Mouse (Mus musculus) stomach, postnatal 0 days (tissue): ENCODE results near the gene Trrap. TPM values are rescaled to one million over a fixed set of nuclear protein-coding genes. Genes with fewer than 3 reads are reported as not detected.

Experiments used
- ATAC-seq: fragments of 200-750 bp; cut with Nextera tagmentation; 2 replicates; pipeline ENCODE4 v1.8.0; 2017; ENCODE audit not compliant: low FRiP score, low TSS enrichment
- DNase-seq: peaks from one replicate; pipeline ENCODE4 v3.0.0-alpha.2; 2016; ENCODE audit warnings: low spot score
- H3K27ac ChIP-seq: fragments of 300-500 bp; sonication (generic); replicated peaks from 2 replicates; pipeline ENCODE4 v1.5.1; 2014; ENCODE audit warnings: mild to moderate bottlenecking, control low read depth
- H3K27me3 ChIP-seq: fragments of 300-500 bp; sonication (generic); 2 replicates; pipeline ENCODE4 v1.6.1; 2014; ENCODE audit warnings: low read length; ENCODE audit not compliant: control insufficient read depth, insufficient read depth
- H3K36me3 ChIP-seq: fragments of 300-500 bp; sonication (generic); 2 replicates; pipeline ENCODE4 v1.6.1; 2014; ENCODE audit warnings: low read length, mixed read lengths; ENCODE audit not compliant: control insufficient read depth, insufficient read depth
- H3K4me1 ChIP-seq: fragments of 300-500 bp; sonication (generic); replicated peaks from 2 replicates; pipeline ENCODE4 v1.6.1; 2014; ENCODE audit warnings: antibody characterized with exemption; ENCODE audit not compliant: control insufficient read depth, insufficient read depth
- H3K4me2 ChIP-seq: fragments of 300-500 bp; sonication (generic); replicated peaks from 2 replicates; pipeline ENCODE4 v1.6.1; 2014; ENCODE audit warnings: low read depth, mild to moderate bottlenecking, control low read depth, moderate library complexity
- H3K4me3 ChIP-seq: fragments of 300-500 bp; sonication (generic); 2 replicates; pipeline ENCODE4 v1.5.1; 2014; ENCODE audit warnings: low read depth, low read length, control low read depth
- H3K9ac ChIP-seq: fragments of 300-500 bp; sonication (generic); 2 replicates; pipeline ENCODE4 v1.6.1; 2014; ENCODE audit warnings: mild to moderate bottlenecking, low read length, control low read depth, mixed read lengths
- H3K9me3 ChIP-seq: fragments of 300-500 bp; sonication (generic); 2 replicates; pipeline ENCODE4 v1.6.1; 2016; ENCODE audit warnings: low read length; ENCODE audit not compliant: control insufficient read depth
- CTCF ChIP-seq: IDR thresholded peaks from 2 replicates; pipeline ENCODE4 v1.5.1; 2016; ENCODE audit warnings: antibody characterized with exemption, low read depth, mild to moderate bottlenecking, moderate library complexity
- EP300 ChIP-seq: optimal IDR thresholded peaks from 2 replicates; pipeline ENCODE3; 2016; ENCODE audit warnings: antibody characterized with exemption
- WGBS: fragments of 180-500 bp; shearing (Covaris S2); extraction: QIAGEN DNeasy Blood & Tissue Kit; methylation state at CpG from one replicate; pipeline ENCODE4 v1.1.7; 2014; 5-methylcytosine and 5-hydroxymethylcytosine counted together
- polyA plus RNA-seq: library from polyadenylated mRNA; unstranded; fragments of >200 nt; fragmentation: Nextera tagmentation; extraction: Ambion mirVana; gene quantifications from 2 replicates; pipeline ENCODE4 v1.2.1, GENCODE M21; 2015

Gene Trrap
- polyA plus RNA-seq, 1 experiment from 2014 or later: 22.7 TPM

DNA sequence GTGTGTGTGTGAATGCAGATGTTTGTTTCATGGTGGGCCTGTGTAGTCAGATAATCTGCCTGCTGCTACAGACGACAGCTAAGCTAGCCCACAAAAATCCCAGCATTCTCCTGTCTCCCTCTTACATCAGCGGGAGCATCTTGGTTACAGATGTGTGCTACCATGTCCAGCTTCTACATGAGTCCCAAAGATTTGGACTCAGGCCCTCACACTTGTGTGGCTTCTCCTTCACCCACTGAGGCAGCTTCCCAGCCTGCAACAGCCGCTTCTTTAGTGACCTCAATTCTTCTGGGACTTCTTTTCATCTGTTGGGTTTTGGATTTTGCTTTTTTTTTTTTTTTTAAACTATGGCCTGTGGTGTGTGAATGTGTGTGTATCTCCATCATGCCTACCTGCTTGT lies 105.3 kb downstream of the Trrap start:
- Histone ChIP-seq H3K27me3 (no peaks in the 10 kb centered on the region), H3K9ac (no peak overlapping the region), H3K4me1 (no peaks in the 10 kb centered on the region), H3K27ac (no peak overlapping the region), H3K9me3 (no peaks in the 10 kb centered on the region), H3K4me2 (no peak overlapping the region), H3K4me3 (no peak overlapping the region), H3K36me3 (no peaks in the 10 kb centered on the region)
- DNase-seq (no peak), ATAC-seq (no peak)
- 75% methylated on average over 3 of the region's 3 CpGs for WGBS
- TF ChIP-seq EP300 (no peak), CTCF (no peak)

DNA sequence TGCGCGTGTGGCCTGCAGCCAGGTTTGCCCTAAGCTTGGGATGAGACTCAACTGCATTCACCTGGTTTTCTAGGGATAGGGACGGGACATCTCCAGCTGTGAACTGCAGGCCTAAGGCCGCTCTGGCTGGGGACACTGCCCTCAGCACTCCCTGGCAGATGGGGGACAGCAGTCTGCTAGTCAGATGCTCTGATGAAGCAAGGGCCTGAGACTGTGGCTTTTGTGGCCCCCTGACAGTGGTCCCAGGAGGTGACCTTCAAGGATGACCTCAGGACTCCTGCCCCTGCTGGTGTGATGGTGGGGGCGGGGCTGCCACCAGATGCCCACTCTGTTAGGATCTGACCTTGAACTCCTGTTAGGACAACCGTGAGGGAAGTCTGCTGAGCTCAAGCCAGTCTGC lies 107.7 kb downstream of the Trrap start:
- H3K4me1 ChIP-seq: no peaks in the 10 kb centered on the region
- no peak for DNase-seq
- no peak overlapping the region for H3K4me2 ChIP-seq
- no peak overlapping the region for H3K9ac ChIP-seq
- ATAC-seq: no peak
- H3K27ac ChIP-seq: no peak overlapping the region
- H3K36me3 ChIP-seq: peaks cover 4% of the 10 kb centered on the region
- no peak overlapping the region for H3K4me3 ChIP-seq
- TF ChIP-seq EP300: no peak
- H3K9me3 ChIP-seq: no peaks in the 10 kb centered on the region
- H3K27me3 ChIP-seq: no peaks in the 10 kb centered on the region
- WGBS: 82% methylated on average over 6 of the region's 6 CpGs

DNA sequence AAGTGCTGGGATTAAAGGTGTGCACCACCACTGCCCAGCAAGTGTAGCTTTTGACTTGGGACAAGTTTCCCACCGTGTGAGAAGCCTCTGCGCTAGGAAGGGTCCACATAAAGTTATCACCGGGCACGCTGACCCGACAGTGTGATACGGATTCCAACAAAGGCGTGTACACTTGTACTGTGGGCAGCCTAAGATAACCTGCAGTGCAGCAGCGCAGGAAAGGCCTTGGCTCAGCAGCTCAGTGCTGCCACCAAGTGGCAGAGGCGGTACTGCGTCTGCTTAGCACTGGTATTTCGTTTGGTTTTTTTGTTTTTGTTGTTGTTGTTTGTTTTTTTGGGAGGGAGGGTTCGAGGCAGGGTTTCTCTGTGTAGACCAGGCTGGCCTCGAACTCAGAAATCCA lies 108.4 kb downstream of the Trrap start:
- ATAC-seq: peak; percentile 64
- H3K27ac ChIP-seq: no peak overlapping the region
- H3K36me3 ChIP-seq: peaks cover 11% of the 10 kb centered on the region
- H3K27me3 ChIP-seq: no peaks in the 10 kb centered on the region
- no peak overlapping the region for H3K4me2 ChIP-seq
- H3K4me3 ChIP-seq: no peak overlapping the region
- WGBS: 9% methylated on average over 13 of the region's 13 CpGs
- no peaks in the 10 kb centered on the region for H3K4me1 ChIP-seq
- peak; percentile 74 for DNase-seq
- no peak overlapping the region for H3K9ac ChIP-seq
- H3K9me3 ChIP-seq: no peaks in the 10 kb centered on the region
- TF ChIP-seq EP300: no peak
- TF ChIP-seq CTCF: peak; percentile 97

DNA sequence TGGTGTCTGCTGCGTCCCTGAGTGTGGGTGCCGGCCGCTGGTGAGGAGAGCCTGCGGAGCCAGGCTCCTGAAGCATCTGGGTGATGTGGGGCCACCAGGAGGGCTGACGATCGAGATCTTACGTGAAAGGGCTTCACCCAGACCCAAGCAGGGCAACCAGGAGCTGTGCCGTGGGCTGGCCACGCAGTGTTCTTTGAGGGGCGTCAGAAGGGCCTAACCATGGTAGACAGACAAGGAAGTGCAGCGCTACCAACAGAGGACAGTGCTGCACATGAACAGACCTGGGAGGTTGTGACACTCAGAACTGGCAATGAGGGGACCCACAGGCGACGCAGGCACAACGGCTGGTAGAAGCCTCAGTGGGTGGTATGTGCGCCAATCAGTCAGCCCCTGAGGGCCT lies 109.5 kb downstream of the Trrap start:
- DNase-seq (no peak), ATAC-seq (no peak)
- no peaks in the 10 kb centered on the region for H3K4me1 ChIP-seq
- no peak overlapping the region for H3K9ac ChIP-seq
- WGBS: 89% methylated on average over 15 of the region's 15 CpGs
- H3K36me3 ChIP-seq: peaks cover 21% of the 10 kb centered on the region
- TF ChIP-seq EP300: no peak
- TF ChIP-seq CTCF: no peak
- H3K4me3 ChIP-seq: no peak overlapping the region
- no peaks in the 10 kb centered on the region for H3K9me3 ChIP-seq
- no peak overlapping the region for H3K27ac ChIP-seq
- H3K4me2 ChIP-seq: no peak overlapping the region
- no peaks in the 10 kb centered on the region for H3K27me3 ChIP-seq

DNA sequence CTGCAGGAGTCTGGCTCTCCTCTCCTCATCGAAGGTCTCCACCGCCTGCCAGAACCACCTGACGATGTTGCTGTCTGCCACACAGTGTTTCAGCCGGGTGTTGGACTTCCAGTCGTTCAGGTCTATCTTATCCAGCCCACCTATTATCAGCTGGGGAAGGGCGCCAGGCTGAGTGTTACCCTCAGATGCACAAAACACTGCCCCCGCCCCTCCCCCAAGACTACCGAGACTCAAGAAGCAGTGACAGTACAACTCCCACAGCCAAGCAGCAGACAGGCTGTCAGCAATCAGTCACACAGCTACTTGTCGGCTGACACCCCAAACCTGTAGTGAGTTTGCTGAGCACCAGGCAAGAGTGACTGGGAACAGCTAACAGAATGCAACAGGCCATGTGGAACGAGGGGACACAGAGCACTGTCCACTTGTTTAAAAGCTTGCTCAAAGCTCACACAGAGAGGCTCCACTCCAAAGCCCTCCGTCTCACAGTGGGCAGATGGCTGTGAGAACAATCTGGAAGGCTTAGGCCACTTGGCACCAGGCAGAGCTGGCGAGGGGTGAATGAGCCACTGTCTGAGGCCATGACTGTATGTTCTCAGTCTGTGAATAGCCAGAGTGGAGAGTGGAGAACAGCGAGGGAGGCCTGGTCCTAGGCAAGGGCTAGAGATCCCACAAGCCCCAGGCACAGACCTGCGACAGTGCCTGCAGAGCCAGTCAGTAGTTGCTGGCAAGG lies 114.3 kb downstream of the Trrap start:
- Histone ChIP-seq H3K4me3 (no peak overlapping the region), H3K36me3 (peaks cover 38% of the 10 kb centered on the region), H3K27me3 (no peaks in the 10 kb centered on the region), H3K9ac (no peak overlapping the region), H3K27ac (no peak overlapping the region), H3K4me1 (no peaks in the 10 kb centered on the region), H3K9me3 (no peaks in the 10 kb centered on the region), H3K4me2 (no peak overlapping the region)
- no peak for DNase-seq
- no peak for ATAC-seq
- TF ChIP-seq EP300 (no peak), CTCF (no peak)
- 84% methylated on average over 14 of the region's 14 CpGs for WGBS

DNA sequence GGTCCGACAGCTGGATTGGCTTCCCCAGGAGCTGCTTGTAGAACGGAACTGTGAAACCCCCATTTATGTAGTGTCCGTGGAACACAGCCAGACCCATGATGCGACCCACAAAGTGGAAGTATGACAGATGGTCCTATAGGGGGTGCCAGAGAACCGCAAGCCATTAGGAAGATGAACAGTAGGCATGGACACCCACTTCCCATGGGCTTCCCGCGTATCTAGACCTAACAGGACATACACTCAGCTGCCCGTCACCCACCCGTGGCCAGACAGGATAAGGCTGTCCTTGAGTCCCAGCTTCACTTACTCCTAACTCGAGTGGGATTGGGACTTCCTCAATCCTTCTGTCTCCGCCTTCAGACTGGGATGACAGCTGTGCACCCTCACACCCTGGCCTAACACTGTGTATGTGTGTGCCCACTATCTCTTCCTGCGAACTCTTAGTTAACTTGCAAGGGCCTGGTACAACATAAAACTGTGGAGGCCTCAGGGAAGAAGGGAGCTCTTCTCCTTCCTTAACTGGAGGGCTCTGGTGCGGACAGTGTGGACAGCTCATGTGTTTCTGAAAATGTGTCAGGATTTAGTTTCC lies 117.2 kb downstream of the Trrap start:
- ATAC-seq (no peak), DNase-seq (no peak)
- no peaks in the 10 kb centered on the region for H3K4me1 ChIP-seq
- H3K9me3 ChIP-seq: no peaks in the 10 kb centered on the region
- no peak overlapping the region for H3K9ac ChIP-seq
- H3K36me3 ChIP-seq: peaks cover 48% of the 10 kb centered on the region
- no peak overlapping the region for H3K27ac ChIP-seq
- TF ChIP-seq CTCF (peak; percentile 69), EP300 (no peak)
- H3K27me3 ChIP-seq: no peaks in the 10 kb centered on the region
- no peak overlapping the region for H3K4me2 ChIP-seq
- WGBS: 76% methylated on average over 13 of the region's 13 CpGs
- H3K4me3 ChIP-seq: no peak overlapping the region
